Mouse (Mus musculus): ENCODE measurements around the gene Trmt1l. TPM values are rescaled to one million over a fixed set of nuclear protein-coding genes. Genes with fewer than 3 reads are reported as not detected.

Trmt1l gene
- total and polyA plus RNA-seq, 3 experiments: 15.4 to 18.2 TPM; not detected in 1

- no peaks in the 10 kb centered on the region for H3K27me3 ChIP-seq (ENCODE audit: control insufficient read depth in 1 of 2, insufficient read depth in 2 of 2, low read length in 2 of 2)
- peaks cover 0 to 11% of the 10 kb centered on the region in 2 experiments; a peak in 2 of 4 replicates for H3K36me3 ChIP-seq (ENCODE audit: control insufficient read depth in 1 of 2, insufficient read depth in 2 of 2, low read length in 2 of 2)
- H3K4me3 ChIP-seq (ENCODE audit: control insufficient read depth in 1 of 2, insufficient read depth in 1 of 2, low read depth in 2 of 2, low read length in 2 of 2): peak overlapping the region; percentile 95 to 99
- H3K9ac ChIP-seq (ENCODE audit: control insufficient read depth, low read depth, low read length, poor library complexity, severe bottlenecking): peak overlapping the region; percentile 96
- TF ChIP-seq MXI1 (IDR thresholded peaks at IDR 0.05; ENCODE audit: low read depth, low read length) (peak; percentile 44; the same call in 1 of the 2 replicates), ZMIZ1 (IDR thresholded peaks at IDR 0.05; ENCODE audit: low read depth, low read length) (no peak)
- no peaks in the 10 kb centered on the region for H3K9me3 ChIP-seq (replicated peaks; ENCODE audit: insufficient read depth, low read length)
- H3K4me1 ChIP-seq (ENCODE audit: control insufficient read depth in 1 of 2, insufficient read depth in 2 of 2, low read length in 2 of 2): peaks cover 5 to 12% of the 10 kb centered on the region in 2 experiments
- H3K27ac ChIP-seq (ENCODE audit: control insufficient read depth, low read depth, low read length): peak overlapping the region; percentile 90
- H3K79me2 ChIP-seq (ENCODE audit: control insufficient read depth, insufficient read depth, low read length, poor library complexity): peaks cover 29% of the 10 kb centered on the region
- peak; percentile 57 for DNase-seq (ENCODE audit: low read depth, low spot score)
Observed at GRCm38 (mm10) chr1:151429316-151429715, 974 bp downstream of the Trmt1l start.

- no peaks in the 10 kb centered on the region for H3K27me3 ChIP-seq (ENCODE audit: control insufficient read depth in 1 of 2, insufficient read depth in 2 of 2, low read length in 2 of 2)
- H3K36me3 ChIP-seq (ENCODE audit: control insufficient read depth in 1 of 2, insufficient read depth in 2 of 2, low read length in 2 of 2): peaks cover 4 to 21% of the 10 kb centered on the region in 2 experiments
- no peak for DNase-seq (ENCODE audit: low read depth, low spot score)
- H3K27ac ChIP-seq (ENCODE audit: control insufficient read depth, low read depth, low read length): no peak overlapping the region
- TF ChIP-seq UBTF (IDR thresholded peaks at IDR 0.05; ENCODE audit: borderline replicate concordance, insufficient read depth, low read depth, low read length) (no peak), MAZ (IDR thresholded peaks at IDR 0.05; ENCODE audit: low read depth, low read length) (no peak), KAT2A (conservative IDR thresholded peaks at IDR 0.05; ENCODE audit: low read depth, low read length) (no peak), RCOR1 (IDR thresholded peaks at IDR 0.05; ENCODE audit: low read depth, low read length) (no peak), USF1 (IDR thresholded peaks at IDR 0.05; ENCODE audit: low read depth, low read length) (no peak), USF2 (IDR thresholded peaks at IDR 0.05; ENCODE audit: borderline replicate concordance in 1 of 2, insufficient read depth in 1 of 2, low read depth in 1 of 2, low read length in 2 of 2) (no peak), MXI1 (IDR thresholded peaks at IDR 0.05; ENCODE audit: low read depth, low read length) (no peak), ZC3H11A (IDR thresholded peaks at IDR 0.05; ENCODE audit: low read depth, low read length) (no peak), MYB (IDR thresholded peaks at IDR 0.05; ENCODE audit: low read depth, low read length) (no peak), SIN3A (IDR thresholded peaks at IDR 0.05; ENCODE audit: low read length) (no peak), POLR2AphosphoS5 (IDR thresholded peaks at IDR 0.05; ENCODE audit: borderline replicate concordance, low read depth, low read length) (no peak), TAL1 (IDR thresholded peaks at IDR 0.05; ENCODE audit: low read length) (no peak), NELFE (IDR thresholded peaks at IDR 0.05; ENCODE audit: low read depth, low read length) (no peak), GATA1 (IDR thresholded peaks at IDR 0.05; ENCODE audit: low read depth, low read length) (no peak), NRF1 (IDR thresholded peaks at IDR 0.05; ENCODE audit: insufficient read depth, low read depth, low read length, poor library complexity, severe bottlenecking) (no peak)
- no peak overlapping the region for H3K4me3 ChIP-seq (ENCODE audit: control insufficient read depth in 1 of 2, insufficient read depth in 1 of 2, low read depth in 2 of 2, low read length in 2 of 2)
- H3K9me3 ChIP-seq (replicated peaks; ENCODE audit: insufficient read depth, low read length): no peaks in the 10 kb centered on the region
- no peaks in the 10 kb centered on the region for H3K79me2 ChIP-seq (ENCODE audit: control insufficient read depth, insufficient read depth, low read length, poor library complexity)
- no peak overlapping the region for H3K9ac ChIP-seq (ENCODE audit: control insufficient read depth, low read depth, low read length, poor library complexity, severe bottlenecking)
- peaks cover 0 to 4% of the 10 kb centered on the region in 2 experiments; a peak in 1 of 4 replicates for H3K4me1 ChIP-seq (ENCODE audit: control insufficient read depth in 1 of 2, insufficient read depth in 2 of 2, low read length in 2 of 2)
Observed at GRCm38 (mm10) chr1:151435431-151435830, 7.1 kb downstream of the Trmt1l start.

All from MEL (cell line).